Mouse (Mus musculus) ES-E14 (cell line): ENCODE results near the gene Bcat1. TPM values are rescaled to one million over a fixed set of nuclear protein-coding genes. Genes with fewer than 3 reads are reported as not detected.

ENCODE experiments used
- DNase-seq: peaks from one replicate; pipeline ENCODE4 v3.0.0-alpha.2; 2013; ENCODE audit warnings: low read depth, low spot score
- H3K27ac ChIP-seq: 2 replicates; pipeline ENCODE4 v1.5.1; 2012; ENCODE audit warnings: low read depth, mild to moderate bottlenecking, low read length, moderate library complexity, mixed read lengths; ENCODE audit not compliant: poor library complexity, insufficient read depth, severe bottlenecking
- H3K36me3 ChIP-seq: 2 replicates; pipeline ENCODE4 v1.6.1; 2012; ENCODE audit warnings: mild to moderate bottlenecking, low read length, moderate library complexity, mixed read lengths; ENCODE audit not compliant: control insufficient read depth, poor library complexity, insufficient read depth, severe bottlenecking
- H3K4me1 ChIP-seq, 2 experiments: fragments of 150-350 bp in 1 of 2; sonication (generic) in 1 of 2; 2 replicates each; pipeline ENCODE4 v1.6.1; 2012; ENCODE audit warnings: low read length in 2 of 2, mild to moderate bottlenecking in 1 of 2, mixed read lengths in 1 of 2; ENCODE audit not compliant: control insufficient read depth in 2 of 2, insufficient read depth in 2 of 2, poor library complexity in 1 of 2
- H3K4me3 ChIP-seq, 2 experiments: fragments of 150-350 bp in 1 of 2; sonication (generic) in 1 of 2; 2 replicates each; pipeline ENCODE4 v1.5.1; 2012; ENCODE audit warnings: low read length in 2 of 2, low read depth in 1 of 2, mild to moderate bottlenecking in 1 of 2, mixed read lengths in 1 of 2; ENCODE audit not compliant: insufficient read depth in 1 of 2, poor library complexity in 1 of 2, severe bottlenecking in 1 of 2
- H3K9ac ChIP-seq: 2 replicates; pipeline ENCODE4 v1.6.1; 2012; ENCODE audit warnings: low read depth, mild to moderate bottlenecking, low read length, mixed read lengths; ENCODE audit not compliant: poor library complexity, insufficient read depth, severe bottlenecking
- H3K9me3 ChIP-seq: fragments of 150-350 bp; sonication (generic); 2 replicates; pipeline ENCODE4 v1.6.1; 2012; ENCODE audit warnings: low read depth, mild to moderate bottlenecking, low read length; ENCODE audit not compliant: control insufficient read depth, insufficient read depth
- CHD2 ChIP-seq: IDR thresholded peaks from 2 replicates; pipeline ENCODE4 v1.6.1; 2014; ENCODE audit warnings: mild to moderate bottlenecking, low read depth, low read length, inconsistent platforms
- HCFC1 ChIP-seq: IDR thresholded peaks from 2 replicates; pipeline ENCODE4 v1.6.1; 2012; ENCODE audit warnings: low read length, inconsistent platforms, borderline replicate concordance; ENCODE audit not compliant: insufficient read depth
- MAFK ChIP-seq: IDR thresholded peaks from 2 replicates; pipeline ENCODE4 v1.6.1; 2014; ENCODE audit warnings: mild to moderate bottlenecking, low read depth, low read length, inconsistent platforms; ENCODE audit not compliant: insufficient read depth
- ZC3H11A ChIP-seq: IDR thresholded peaks from 2 replicates; pipeline ENCODE4 v1.6.1; 2012; ENCODE audit warnings: low read depth, mild to moderate bottlenecking, inconsistent platforms, low read length, borderline replicate concordance
- ZNF384 ChIP-seq: IDR thresholded peaks from 2 replicates; pipeline ENCODE4 v1.6.1; 2012; ENCODE audit warnings: low read depth, low read length, inconsistent platforms
- in situ Hi-C, 2 experiments: fragments of 600-800 bp; cut with MboI; formaldehyde crosslinking; loops; one replicate each; pipeline ENCODE4 v1.15.1; 2025; ENCODE audit warnings: low sequenced_read_pairs in 2 of 2, inconsistent platforms in 1 of 2; ENCODE audit not compliant: unreplicated experiment in 2 of 2
- total RNA-seq: library from RNA; depleted of rRNA; stranded (reverse); fragments of 300-350 nt; gene quantifications from 2 replicates; pipeline ENCODE4 v1.2.3, GENCODE M21; 2012

The Bcat1 gene
- total RNA-seq, 1 experiment, result 180 TPM

- no peak for DNase-seq
- Histone ChIP-seq H3K27ac (peak overlapping the region; percentile 94), H3K9me3 (no peaks in the 10 kb centered on the region), H3K4me3 (no peak overlapping the region), H3K9ac (peak overlapping the region; percentile 18; the same call in 1 of the 2 replicates), H3K4me1 (peaks cover 6% of the 10 kb centered on the region in 2 experiments; a peak in 3 of 4 replicates), H3K36me3 (no peaks in the 10 kb centered on the region)
- in situ Hi-C loops, result no loop called here
- TF ChIP-seq HCFC1 (no peak), ZNF384 (no peak), ZC3H11A (no peak), MAFK (no peak), CHD2 (no peak)
Measured at GRCm38 (mm10) chr6:145079087-145079759, 3.2 kb upstream of the Bcat1 start.

DNA sequence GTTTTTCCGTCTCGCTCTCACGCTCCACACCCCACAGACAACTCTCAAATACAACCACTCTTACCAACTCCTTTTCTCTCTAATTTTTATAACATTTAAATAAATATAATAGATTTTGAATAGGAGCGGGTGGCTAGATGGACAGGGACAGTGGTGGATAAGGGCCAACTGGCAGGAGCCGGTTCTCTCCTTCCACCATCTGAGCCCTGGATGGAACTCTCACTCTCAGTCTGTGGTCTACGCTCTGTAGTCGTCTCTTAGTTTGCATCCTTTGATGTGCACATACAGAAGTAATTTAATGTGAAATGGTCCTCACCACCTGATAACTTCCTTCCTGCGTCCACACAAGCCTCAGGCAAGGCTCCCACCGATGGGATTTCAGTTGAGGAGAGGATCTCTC, 302 bp upstream of the Bcat1 start:
- in situ Hi-C loops, result no loop called here
- DNase-seq, result peak; percentile 63

DNA sequence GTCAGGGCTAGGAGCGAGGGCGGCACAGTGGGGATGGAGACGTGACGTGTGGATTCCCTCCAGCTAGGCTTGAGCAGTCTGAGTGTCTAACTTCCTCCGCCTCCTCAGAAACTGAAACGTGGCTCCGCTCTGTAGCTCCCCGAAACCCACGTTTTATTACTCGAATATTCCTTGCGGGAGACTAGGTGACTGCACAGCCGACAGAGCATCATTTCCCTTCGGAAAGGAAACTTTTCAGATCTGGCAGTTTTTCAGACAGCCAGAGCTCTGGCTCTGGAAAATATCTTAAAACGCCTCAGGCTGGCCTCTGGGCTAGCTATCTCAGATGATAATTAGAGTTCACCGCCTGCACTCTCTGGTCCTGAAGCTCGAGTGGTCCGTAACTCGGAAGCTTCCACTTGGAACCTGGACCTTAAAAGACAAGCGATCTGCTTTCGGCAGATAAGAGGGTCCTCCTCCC, 866 bp downstream of the Bcat1 start:
- H3K4me1 ChIP-seq, result peaks cover 2 to 6% of the 10 kb centered on the region in 2 experiments; a peak in 3 of 4 replicates
- H3K27ac ChIP-seq, result peak overlapping the region; percentile 84; the same call in 1 of the 2 replicates
- DNase-seq, result no peak
- peaks cover 5% of the 10 kb centered on the region for H3K36me3 ChIP-seq
- H3K9ac ChIP-seq, result peak overlapping the region; percentile 82
- H3K4me3 ChIP-seq, result peak overlapping the region; percentile 75 to 89
- TF ChIP-seq ZC3H11A (no peak), ZNF384 (no peak), MAFK (no peak), HCFC1 (no peak), CHD2 (no peak)
- in situ Hi-C loops, result no loop called here
- H3K9me3 ChIP-seq, result no peaks in the 10 kb centered on the region

More for the DNA sequence above, 302 bp upstream of the Bcat1 start:
- Histone ChIP-seq H3K9ac (no peak overlapping the region), H3K4me3 (peak overlapping the region; percentile 75 to 89; a peak in 2 of 4 replicates), H3K4me1 (peaks cover 2 to 6% of the 10 kb centered on the region in 2 experiments; a peak in 3 of 4 replicates), H3K36me3 (peaks cover 5% of the 10 kb centered on the region), H3K27ac (peak overlapping the region; percentile 84; the same call in 1 of the 2 replicates), H3K9me3 (no peaks in the 10 kb centered on the region)
- TF ChIP-seq CHD2, result no peak

DNA sequence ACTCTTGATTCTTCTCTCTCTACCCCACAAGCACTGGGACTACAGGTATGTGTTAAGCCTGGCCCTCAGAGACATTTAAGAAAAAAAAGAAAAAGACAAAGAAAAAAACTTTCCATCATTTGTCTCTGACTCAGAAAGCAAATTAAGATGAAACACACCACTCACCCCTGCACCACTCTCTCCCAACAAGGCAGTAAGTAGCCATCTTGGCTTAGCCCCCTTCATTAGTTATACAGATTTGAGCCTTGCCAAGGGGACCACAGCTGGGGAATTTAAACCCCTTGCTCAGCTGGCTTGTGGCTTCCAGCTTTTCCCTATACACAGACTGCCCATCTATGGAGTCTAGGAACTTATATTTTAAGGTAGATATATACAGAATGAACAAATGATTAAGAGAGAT, 1.5 kb downstream of the Bcat1 start:
- Histone ChIP-seq H3K4me3 (peak overlapping the region; percentile 50 to 75; a peak in 3 of 4 replicates), H3K27ac (no peak overlapping the region), H3K9ac (no peak overlapping the region; the same call in 1 of the 2 replicates), H3K9me3 (no peaks in the 10 kb centered on the region), H3K4me1 (peaks cover 2 to 6% of the 10 kb centered on the region in 2 experiments; a peak in 3 of 4 replicates), H3K36me3 (peaks cover 5% of the 10 kb centered on the region)
- in situ Hi-C loops, result no loop called here
- DNase-seq, result no peak
- TF ChIP-seq MAFK (no peak), ZNF384 (no peak), CHD2 (no peak), HCFC1 (no peak), ZC3H11A (no peak)
